Mouse (Mus musculus) urinary bladder, postnatal 36 days (tissue): Measurements from ENCODE around the gene Arhgap19.
A peak's percentile ranks its signal among the peaks of the same experiment; 100 is the strongest.

ENCODE experiments used
- DNase-seq, 2 experiments: peaks; one replicate each; pipeline ENCODE4 v3.0.0; 2022; ENCODE audit warnings: low spot score in 2 of 2, mixed read lengths in 1 of 2

Gene Arhgap19

DNA sequence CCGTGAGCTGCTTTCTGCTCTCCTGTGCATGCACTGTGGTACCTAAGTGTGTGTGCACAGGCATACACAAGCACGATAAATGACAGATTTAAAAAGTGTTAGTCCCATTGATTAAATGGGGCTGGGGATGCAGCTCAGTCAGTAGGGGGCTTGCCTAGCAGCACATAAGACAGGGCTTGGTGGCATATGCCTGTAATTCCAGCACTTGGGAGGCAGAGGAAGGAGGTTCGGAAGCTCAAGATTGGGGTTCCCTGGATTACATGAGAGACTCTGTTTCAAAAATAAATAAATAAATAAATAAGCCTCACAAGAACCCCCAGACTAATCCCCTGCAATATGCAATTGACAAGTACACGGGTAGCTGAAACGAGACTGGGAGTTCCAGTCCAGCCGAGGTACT, 1.4 kb downstream of the Arhgap19 start:
- DNase-seq = no peak

DNA sequence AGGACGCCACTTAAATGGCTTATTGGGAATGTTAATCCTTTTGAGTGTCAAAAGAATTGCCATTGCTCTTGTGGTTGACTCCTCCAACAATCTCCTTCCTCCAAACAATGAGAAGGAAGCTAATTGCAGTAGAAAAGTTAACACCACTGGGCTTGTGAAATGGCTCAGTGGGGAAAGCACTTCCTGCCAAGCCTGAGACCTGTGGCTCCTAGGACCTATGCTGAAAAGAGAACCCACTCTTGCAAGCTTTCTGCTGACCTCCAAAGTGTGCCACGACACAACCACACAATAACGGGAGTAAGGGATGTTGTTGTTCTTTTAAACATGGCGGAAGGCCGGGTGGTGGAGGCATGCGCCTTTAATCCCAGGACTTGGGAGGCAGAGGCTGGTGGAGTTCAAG, 4.3 kb downstream of the Arhgap19 start:
- DNase-seq = no peak

GRCm38 (mm10) chr19:41796789-41797327, 5.0 kb downstream of the Arhgap19 start:
- no peak for DNase-seq

- DNase-seq = no peak
Observed at GRCm38 (mm10) chr19:41796148-41796760, 5.6 kb downstream of the Arhgap19 start.

DNA sequence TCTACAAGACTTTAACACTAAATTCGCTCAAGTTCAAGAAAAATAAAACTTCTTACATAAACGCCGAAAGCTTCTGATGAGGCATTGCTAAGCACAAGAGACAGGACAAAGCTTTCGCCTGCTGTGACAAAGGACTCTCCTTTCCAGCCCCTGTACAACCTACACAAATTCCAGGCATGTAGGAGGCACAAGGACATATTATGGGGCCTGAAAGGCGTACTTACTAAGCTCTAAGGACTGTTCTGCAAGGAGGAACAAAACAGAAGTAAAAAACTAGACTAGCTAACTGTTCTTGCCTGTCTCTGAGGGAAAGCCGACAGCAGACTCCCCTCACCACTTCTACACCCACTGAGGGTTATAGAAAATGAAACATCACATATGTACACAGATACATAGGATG, 6.9 kb downstream of the Arhgap19 start:
- DNase-seq = no peak

GRCm38 (mm10) chr19:41794017-41794416, 7.8 kb downstream of the Arhgap19 start:
- no peak for DNase-seq

DNA sequence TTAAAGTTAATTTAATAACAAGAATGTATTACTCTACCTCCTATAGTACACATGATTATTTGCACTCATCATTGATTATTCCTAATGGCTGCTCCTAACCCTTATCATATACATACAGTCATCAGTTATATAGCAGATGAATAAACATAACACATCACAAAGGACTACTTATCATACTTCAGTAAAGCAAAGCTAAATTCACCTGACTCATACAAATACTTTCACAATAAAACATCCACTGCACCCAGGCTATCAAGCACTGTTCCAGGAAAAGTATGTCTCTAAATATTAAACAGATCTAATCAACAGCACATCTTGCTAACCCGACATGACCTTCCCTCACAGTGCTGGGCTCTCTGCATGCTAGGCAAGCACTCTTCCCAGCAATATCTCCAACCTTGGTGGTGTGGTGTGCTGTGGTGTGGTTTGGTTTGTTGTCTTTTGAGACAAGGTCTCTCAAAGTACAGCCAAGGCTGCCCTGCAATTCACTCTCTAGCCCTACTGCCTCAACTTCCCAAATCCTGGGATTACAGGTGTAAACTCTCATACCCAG, 8.8 kb downstream of the Arhgap19 start:
- no peak for DNase-seq

DNA sequence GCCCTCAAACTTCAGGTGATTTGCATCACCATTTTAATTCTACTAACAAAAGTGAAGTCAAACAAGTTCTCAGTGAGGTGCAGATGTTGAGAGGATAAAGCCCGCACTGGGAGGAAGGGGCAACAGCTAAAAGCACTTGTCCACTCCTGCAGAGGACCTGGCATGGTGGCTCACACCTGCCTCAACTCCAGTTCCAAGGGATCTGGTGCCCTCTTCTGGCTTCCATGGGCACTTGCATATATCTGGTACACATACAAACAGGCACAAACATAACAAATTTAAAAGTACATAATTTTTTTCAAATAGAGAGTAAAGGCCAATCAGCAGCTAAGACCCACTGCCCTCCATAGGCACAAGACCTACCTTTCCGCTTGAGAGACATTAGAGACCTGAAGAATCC, 10.5 kb downstream of the Arhgap19 start:
- no peak for DNase-seq

DNA sequence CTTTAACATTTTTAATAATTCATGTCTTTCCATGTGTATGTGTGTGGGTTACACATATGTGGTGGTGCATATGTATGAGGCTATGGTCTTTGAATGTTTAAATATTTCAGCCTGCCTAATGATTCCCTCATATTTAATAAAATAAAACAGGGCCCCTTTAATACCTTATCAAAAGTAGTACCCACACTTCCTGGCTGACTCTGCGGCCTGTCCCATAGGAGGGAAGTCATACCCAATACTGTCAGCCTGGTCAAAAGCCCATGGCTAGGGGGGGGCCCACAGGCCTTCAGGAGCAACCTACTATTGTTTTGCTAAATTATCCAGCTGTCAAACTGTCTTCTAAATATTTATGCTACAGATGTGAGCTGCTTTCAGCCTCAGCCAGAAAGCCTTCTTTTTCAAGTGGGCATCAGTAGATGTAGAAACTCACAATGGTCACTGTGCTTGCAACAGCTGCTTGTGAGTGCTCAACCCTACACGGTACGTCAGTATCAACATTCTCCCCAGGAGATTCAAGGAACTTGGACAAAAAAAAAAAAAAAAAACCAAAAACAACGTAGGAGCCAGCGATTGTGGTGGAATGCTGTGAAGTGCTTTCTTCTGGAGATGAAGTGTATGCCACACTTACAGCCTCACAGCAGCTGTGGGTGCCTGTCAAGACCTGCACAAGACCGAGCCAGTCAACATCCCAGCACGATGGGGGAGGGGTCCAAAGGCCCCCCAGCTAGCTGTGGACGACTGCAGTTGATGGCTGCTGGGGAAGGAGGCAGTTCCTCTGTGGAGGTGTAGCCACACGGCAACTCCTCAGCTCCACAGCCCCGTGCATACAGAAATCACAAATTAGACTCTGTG, 12.5 kb downstream of the Arhgap19 start:
- no peak for DNase-seq

GRCm38 (mm10) chr19:41786896-41787295, 15.0 kb downstream of the Arhgap19 start:
- no peak for DNase-seq

GRCm38 (mm10) chr19:41777514-41777913, 24.3 kb downstream of the Arhgap19 start:
- DNase-seq = peak in 1 of 2 experiments; percentile 18

DNA sequence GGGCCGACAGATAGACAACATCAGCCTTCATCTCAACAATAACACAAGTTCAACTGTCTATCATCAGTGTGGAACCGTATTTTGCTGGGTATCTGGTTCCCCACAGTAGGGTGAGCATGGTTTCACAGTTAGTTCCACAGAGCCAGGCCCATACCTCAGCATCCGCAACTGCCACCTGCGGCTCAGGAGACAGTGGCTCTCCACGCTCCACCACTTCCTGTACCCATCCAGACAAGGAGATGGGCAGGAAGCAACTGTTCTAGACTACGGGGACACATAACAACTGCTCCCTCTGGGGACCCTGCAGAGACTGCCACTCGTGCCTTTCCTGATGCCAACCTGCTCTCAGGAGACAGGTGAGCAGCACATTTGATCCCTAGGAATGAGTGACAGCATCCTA, 33.1 kb downstream of the Arhgap19 start:
- no peak for DNase-seq

GRCm38 (mm10) chr19:41766628-41767027, 35.2 kb downstream of the Arhgap19 start:
- DNase-seq = no peak

DNA sequence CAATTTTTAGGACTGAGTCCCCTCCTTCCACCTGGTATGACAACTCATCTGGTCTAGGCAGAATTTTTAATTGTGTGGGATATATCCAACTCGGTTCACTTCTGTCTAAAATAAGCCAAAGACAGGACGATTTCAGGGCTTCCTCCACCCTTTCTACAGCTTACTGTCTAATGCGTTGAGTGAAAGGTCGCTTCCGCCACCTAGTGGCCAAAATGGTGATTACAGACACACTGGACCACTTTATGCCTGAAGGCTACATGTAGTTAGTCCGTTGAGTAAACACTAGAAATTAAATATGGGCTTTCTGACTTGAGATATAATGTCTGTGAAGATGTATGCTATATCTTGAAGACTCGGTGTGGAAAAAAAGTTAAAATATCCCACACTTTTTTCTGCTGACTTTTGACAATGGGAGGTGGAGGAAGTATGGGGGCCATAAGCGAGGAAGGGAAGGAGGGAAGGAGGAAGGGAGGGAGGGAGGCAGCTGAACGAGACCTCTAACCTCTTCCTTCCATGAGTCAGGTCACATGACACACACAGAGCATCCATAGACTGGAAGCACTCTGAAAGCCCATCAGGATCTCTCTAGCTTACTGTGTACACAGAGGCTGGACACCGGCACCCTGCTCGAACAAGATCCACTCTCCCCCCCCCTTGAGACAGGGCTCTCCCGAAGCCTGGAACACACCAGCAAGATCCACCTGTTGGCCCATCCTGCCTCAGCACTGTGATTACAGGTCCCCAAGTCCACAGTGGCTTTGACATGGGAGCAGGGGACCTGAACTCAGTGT, 37.8 kb downstream of the Arhgap19 start:
- DNase-seq = peak; percentile 78 to 86

GRCm38 (mm10) chr19:41761529-41761928, 40.3 kb downstream of the Arhgap19 start:
- DNase-seq = peak in 1 of 2 experiments; percentile 11

DNA sequence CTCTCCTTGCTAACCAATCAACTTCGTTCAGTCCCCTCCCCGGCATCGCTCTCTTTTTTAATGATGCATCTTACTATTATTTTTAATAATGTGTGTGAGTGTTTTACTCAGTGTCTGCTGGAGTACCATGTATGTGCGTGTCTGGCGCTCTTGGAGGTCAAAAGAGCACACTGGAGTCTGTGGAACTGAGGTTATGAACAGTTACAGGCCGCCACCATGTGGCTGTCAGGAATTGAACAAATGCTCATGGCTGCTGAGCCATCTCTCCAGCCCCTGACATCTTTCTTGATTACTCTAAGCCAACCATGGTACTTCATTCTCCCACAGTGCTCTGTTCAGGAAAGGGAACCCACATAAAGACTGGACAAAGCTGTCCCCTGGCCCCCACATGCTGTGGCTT, 42.1 kb downstream of the Arhgap19 start:
- no peak for DNase-seq

DNA sequence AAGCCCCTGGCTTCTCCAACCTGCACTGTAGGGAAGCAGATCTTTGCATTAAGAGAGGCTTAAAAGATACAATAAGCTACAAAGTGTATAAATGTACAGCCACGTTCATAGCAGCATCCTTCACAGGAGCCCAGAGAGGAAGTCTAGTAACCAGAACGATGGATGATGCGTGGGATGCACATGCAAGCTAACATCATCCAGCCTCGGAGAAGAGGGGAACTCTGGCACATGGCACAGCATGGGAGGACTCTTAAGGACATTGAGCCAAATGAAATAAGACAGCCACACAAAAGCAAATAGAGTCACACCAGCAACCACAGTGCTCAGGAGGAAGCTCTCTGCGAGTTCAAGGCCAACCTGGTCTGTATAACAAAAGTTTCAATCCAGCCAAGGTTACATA, 42.6 kb downstream of the Arhgap19 start:
- no peak for DNase-seq

DNA sequence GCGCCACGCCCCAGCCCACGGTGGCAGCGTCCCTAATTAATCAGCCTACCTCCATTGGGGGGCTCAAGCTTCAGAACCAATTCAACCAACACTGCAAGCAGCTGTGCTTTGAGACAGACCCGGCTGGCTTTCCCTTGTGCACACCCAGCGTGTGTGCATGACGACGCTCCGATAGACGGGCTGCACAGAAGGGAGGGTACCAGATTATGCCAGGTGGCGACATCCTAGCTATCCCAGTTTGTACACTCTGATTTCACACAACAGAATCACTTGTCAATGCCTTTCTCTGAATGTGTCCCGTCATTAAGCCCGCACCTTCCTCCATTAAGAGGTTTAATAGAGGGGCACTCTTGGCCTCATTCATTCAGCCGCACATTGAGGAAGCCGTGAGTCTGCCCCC, 47.1 kb downstream of the Arhgap19 start:
- no peak for DNase-seq

DNA sequence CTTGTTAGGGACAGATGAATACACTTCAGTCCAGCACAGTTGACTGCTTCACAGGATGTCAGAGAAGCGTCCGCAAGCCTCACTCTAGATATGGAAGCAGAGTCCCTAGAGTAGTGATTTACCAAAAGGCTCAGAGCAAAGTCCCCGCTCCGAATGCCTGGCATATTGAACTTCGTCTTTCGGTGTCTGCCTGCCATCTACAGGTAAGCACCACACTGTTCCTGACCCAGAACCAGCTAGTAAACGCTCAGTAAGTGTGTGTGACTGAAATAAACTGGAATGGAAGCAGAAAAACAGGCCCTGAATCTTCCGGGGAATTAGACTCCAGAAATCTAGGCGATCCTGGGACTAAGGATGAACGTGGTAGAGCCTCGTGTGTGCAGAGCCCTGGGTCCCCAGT, 49.9 kb downstream of the Arhgap19 start:
- DNase-seq = no peak

GRCm38 (mm10) chr19:41747436-41747835, 54.4 kb downstream of the Arhgap19 start:
- no peak for DNase-seq

- DNase-seq = peak in 1 of 2 experiments; percentile 26
Observed at GRCm38 (mm10) chr19:41745941-41746557, 55.8 kb downstream of the Arhgap19 start.
